Mouse (Mus musculus) neural tube, embryonic 13.5 days (tissue): Measurements from ENCODE around the gene Dlg2. TPM values are rescaled to one million over a fixed set of nuclear protein-coding genes. Genes with fewer than 3 reads are reported as not detected.
A peak's percentile ranks its signal among the peaks of the same experiment; 100 is the strongest.

Source experiments
- ATAC-seq: fragments of 200-750 bp; cut with Nextera tagmentation; 2 replicates; pipeline ENCODE4 v1.8.0; 2017; ENCODE audit warnings: low read depth, mild to moderate bottlenecking, moderate TSS enrichment, moderate library complexity
- H3K27ac ChIP-seq: fragments of 300-500 bp; sonication (generic); replicated peaks from 2 replicates; pipeline ENCODE4 v1.5.1; 2015; ENCODE audit warnings: moderate library complexity, mild to moderate bottlenecking, inconsistent platforms
- H3K27me3 ChIP-seq: fragments of 300-500 bp; sonication (generic); 2 replicates; pipeline ENCODE4 v1.6.1; 2015; ENCODE audit warnings: mild to moderate bottlenecking, inconsistent platforms
- H3K36me3 ChIP-seq: fragments of 300-500 bp; sonication (generic); 2 replicates; pipeline ENCODE4 v1.6.1; 2015; ENCODE audit warnings: mild to moderate bottlenecking, inconsistent platforms
- H3K4me1 ChIP-seq: fragments of 300-500 bp; sonication (generic); replicated peaks from 2 replicates; pipeline ENCODE4 v1.6.1; 2015; ENCODE audit warnings: inconsistent platforms
- H3K4me2 ChIP-seq: fragments of 300-500 bp; sonication (generic); 2 replicates; pipeline ENCODE4 v1.6.1; 2015; ENCODE audit warnings: inconsistent platforms, mild to moderate bottlenecking, moderate library complexity
- H3K4me3 ChIP-seq: fragments of 300-500 bp; sonication (generic); 2 replicates; pipeline ENCODE4 v1.5.1; 2015; ENCODE audit warnings: mild to moderate bottlenecking, inconsistent platforms
- H3K9ac ChIP-seq: fragments of 300-500 bp; sonication (generic); 2 replicates; pipeline ENCODE4 v1.6.1; 2015; ENCODE audit warnings: moderate library complexity, mild to moderate bottlenecking, inconsistent platforms
- H3K9me3 ChIP-seq: fragments of 300-500 bp; sonication (generic); 2 replicates; pipeline ENCODE4 v1.6.1; 2016; ENCODE audit warnings: inconsistent platforms
- WGBS: fragments of 180-500 bp; shearing (Covaris S2); methylation state at CpG from one replicate; pipeline ENCODE4 v1.1.7; 2015; 5-methylcytosine and 5-hydroxymethylcytosine counted together
- polyA plus RNA-seq: library from polyadenylated mRNA; unstranded; fragments of >200 nt; fragmentation: Nextera tagmentation; extraction: Ambion mirVana; gene quantifications from 2 replicates; pipeline ENCODE4 v1.2.1, GENCODE M21; 2015

Dlg2 gene
- polyA plus RNA-seq, 1 experiment from 2014 or later, result 13.9 TPM

DNA sequence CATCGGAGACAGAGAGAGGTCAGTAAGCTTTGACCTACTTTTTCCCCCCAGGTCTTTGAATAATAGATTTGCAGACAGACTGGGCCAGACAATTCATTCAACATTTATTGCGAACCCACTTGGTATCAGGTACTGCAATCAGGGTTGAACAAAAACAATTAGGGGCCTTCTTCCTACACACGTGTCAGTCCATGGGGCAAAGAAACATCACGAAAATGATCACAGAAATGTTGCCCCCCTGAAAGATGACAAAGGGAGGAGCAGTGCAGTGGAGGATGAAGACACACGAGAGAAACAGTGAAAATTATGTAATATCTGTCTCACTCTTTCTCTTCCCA is 966.9 kb downstream of the Dlg2 start:
- ATAC-seq, result peak; percentile 72
- H3K27ac ChIP-seq, result peak overlapping the region; percentile 74
- no peaks in the 10 kb centered on the region for H3K9me3 ChIP-seq
- 50% methylated on average over 5 of the region's 5 CpGs for WGBS
- no peaks in the 10 kb centered on the region for H3K36me3 ChIP-seq
- no peaks in the 10 kb centered on the region for H3K27me3 ChIP-seq
- H3K4me3 ChIP-seq, result no peak overlapping the region
- no peak overlapping the region for H3K4me2 ChIP-seq
- H3K4me1 ChIP-seq, result peaks cover 18% of the 10 kb centered on the region
- H3K9ac ChIP-seq, result 0 out of 2 replicates have a peak overlapping the region, but pooled peaks have one; percentile 3

DNA sequence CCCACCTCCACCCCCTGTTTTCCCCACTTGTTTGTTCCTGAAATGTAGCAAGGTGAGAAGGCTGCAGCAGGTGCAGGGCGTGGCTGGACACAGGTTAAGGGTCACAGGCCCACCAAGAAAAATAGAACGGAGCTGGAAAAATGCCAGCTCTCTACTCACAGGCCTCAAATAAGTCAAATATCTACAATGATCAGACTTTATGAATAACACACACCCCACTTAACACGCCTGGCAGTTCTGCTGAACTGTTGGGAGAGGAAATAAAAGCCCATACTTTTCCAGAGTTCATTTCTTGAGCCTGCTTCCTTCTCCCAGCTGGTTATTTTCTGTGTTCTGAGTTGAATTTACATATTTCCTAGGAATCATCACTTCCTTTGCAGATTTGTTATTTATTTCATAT is 967.4 kb downstream of the Dlg2 start:
- H3K27ac ChIP-seq, result no peak overlapping the region; the same call in 1 of the 2 replicates

DNA sequence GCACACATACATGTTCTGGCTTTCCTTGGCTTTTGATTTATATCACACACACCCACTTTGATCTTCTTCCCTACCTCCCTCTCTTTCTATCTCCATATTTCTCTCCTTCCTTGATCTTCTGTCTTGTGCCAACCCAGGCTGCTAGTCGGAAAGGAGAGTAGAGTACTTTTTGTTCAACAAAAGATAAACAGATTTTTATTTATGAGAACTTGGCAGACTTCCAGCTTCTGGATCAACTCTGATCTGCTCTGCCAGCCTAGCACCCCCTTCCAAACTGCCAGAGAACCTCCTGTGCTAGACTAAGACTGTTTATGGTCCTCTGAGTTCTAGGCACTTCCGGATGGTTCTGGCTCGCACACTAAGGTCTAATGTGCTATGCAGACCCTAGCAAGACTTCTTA is 968.3 kb downstream of the Dlg2 start:
- H3K4me1 ChIP-seq, result peaks cover 18% of the 10 kb centered on the region
- H3K36me3 ChIP-seq, result no peaks in the 10 kb centered on the region
- H3K27me3 ChIP-seq, result no peaks in the 10 kb centered on the region
- H3K4me2 ChIP-seq, result no peak overlapping the region
- no peak overlapping the region for H3K4me3 ChIP-seq
- H3K9ac ChIP-seq, result no peak overlapping the region
- WGBS, result 67% methylated on average over 3 of the region's 3 CpGs
- no peak for ATAC-seq
- no peaks in the 10 kb centered on the region for H3K9me3 ChIP-seq
- H3K27ac ChIP-seq, result no peak overlapping the region

More for the DNA sequence above, 967.4 kb downstream of the Dlg2 start:
- ATAC-seq, result no peak
- H3K4me1 ChIP-seq, result peaks cover 18% of the 10 kb centered on the region
- H3K9ac ChIP-seq, result no peak overlapping the region
- no peaks in the 10 kb centered on the region for H3K9me3 ChIP-seq
- no peaks in the 10 kb centered on the region for H3K36me3 ChIP-seq
- 88% methylated on average over 3 of the region's 3 CpGs for WGBS
- H3K4me2 ChIP-seq, result no peak overlapping the region
- no peaks in the 10 kb centered on the region for H3K27me3 ChIP-seq
- H3K4me3 ChIP-seq, result no peak overlapping the region

- H3K4me3 ChIP-seq, result no peak overlapping the region
- no peak for ATAC-seq
- no peaks in the 10 kb centered on the region for H3K27me3 ChIP-seq
- no peak overlapping the region for H3K27ac ChIP-seq
- no peak overlapping the region for H3K9ac ChIP-seq
- no peaks in the 10 kb centered on the region for H3K36me3 ChIP-seq
- H3K9me3 ChIP-seq, result no peaks in the 10 kb centered on the region
- no peak overlapping the region for H3K4me2 ChIP-seq
- peaks cover 7% of the 10 kb centered on the region; the same call in 1 of the 2 replicates for H3K4me1 ChIP-seq
- 17% methylated on average over 1 of the region's 1 CpGs for WGBS
Observed at GRCm38 (mm10) chr7:91456796-91457195, 980.3 kb downstream of the Dlg2 start.

DNA sequence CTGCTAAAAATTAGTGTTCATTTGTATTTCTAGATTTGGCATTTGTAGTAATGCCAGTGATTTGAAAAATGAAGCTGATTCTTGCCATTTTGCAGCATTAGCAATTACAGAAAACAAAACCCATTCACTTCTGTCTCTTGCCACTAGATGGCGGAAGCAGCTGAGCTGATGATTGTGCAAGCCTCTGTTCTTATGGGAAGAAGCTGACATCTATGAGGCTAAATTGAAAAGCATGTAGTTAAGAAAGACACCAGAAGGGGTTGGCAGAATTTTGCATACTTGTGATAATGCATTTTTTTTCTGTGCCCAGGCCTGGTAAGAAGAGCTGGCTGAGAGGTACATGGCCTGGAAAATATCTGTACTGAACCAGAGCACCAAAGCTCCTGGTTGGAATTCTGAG is 980.7 kb downstream of the Dlg2 start:
- 2% methylated on average over 1 of the region's 1 CpGs for WGBS
- Histone ChIP-seq H3K27ac (no peak overlapping the region), H3K27me3 (no peaks in the 10 kb centered on the region), H3K4me3 (no peak overlapping the region), H3K36me3 (no peaks in the 10 kb centered on the region), H3K4me2 (no peak overlapping the region), H3K4me1 (peaks cover 7% of the 10 kb centered on the region; the same call in 1 of the 2 replicates), H3K9ac (no peak overlapping the region), H3K9me3 (no peaks in the 10 kb centered on the region)
- peak; percentile 76; the same call in 1 of the 2 replicates for ATAC-seq

DNA sequence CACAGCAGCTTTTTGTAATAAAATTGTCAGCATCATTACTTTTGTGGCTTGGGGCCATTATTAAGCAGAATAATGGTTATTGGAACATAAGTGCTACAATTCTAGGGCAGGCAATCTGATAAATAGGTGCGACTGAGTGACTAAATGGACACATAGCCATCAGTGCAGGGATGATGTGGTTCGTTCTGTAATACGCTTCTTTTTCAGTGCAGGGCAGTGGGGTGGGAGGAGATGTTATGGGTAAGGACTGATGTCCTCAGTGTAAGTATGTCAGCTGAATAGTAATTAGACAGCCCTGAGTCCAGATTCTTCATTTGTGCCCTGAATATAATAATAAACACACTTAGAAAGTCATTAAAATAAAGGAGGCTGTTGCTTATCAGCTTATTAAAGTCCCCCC is 984.9 kb downstream of the Dlg2 start:
- WGBS, result 53% methylated on average over 3 of the region's 3 CpGs
- Histone ChIP-seq H3K36me3 (no peaks in the 10 kb centered on the region), H3K27ac (peak overlapping the region; percentile 54), H3K9me3 (no peaks in the 10 kb centered on the region), H3K4me2 (no peak overlapping the region), H3K4me3 (no peak overlapping the region), H3K27me3 (no peaks in the 10 kb centered on the region), H3K4me1 (peaks cover 6% of the 10 kb centered on the region; the same call in 1 of the 2 replicates), H3K9ac (no peak overlapping the region)
- ATAC-seq, result 0 out of 2 replicates have a peak, but pooled peaks have one; percentile 62

DNA sequence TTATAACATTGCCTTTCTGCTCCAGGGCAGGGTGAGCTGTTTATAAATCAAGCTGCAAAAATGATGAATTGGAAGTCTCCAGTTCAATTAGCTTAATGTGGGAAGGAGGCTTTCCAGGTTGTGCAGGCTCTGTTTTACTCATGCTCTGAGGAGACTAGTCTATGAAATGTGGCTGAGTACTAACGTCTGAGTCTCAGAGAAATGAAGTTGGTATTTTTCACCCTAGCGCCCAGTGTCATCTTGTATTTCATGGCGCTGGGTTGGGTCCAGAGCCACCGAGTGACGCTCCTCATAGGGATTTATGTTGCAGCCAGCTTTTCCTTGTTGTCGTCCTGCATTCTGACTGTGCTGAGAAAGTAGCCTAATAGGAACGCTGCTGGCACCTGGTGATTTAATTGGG is 986.8 kb downstream of the Dlg2 start:
- Histone ChIP-seq H3K4me1 (peaks cover 6% of the 10 kb centered on the region; the same call in 1 of the 2 replicates), H3K9me3 (no peaks in the 10 kb centered on the region), H3K9ac (no peak overlapping the region), H3K27me3 (no peaks in the 10 kb centered on the region), H3K4me2 (no peak overlapping the region), H3K36me3 (no peaks in the 10 kb centered on the region), H3K27ac (0 out of 2 replicates have a peak overlapping the region, but pooled peaks have one; percentile 29), H3K4me3 (no peak overlapping the region)
- 0 out of 2 replicates have a peak, but pooled peaks have one; percentile 50 for ATAC-seq
- WGBS, result 42% methylated on average over 7 of the region's 7 CpGs

GRCm38 (mm10) chr7:91467061-91467460 is 990.6 kb downstream of the Dlg2 start:
- 83% methylated on average over 3 of the region's 3 CpGs for WGBS
- H3K4me3 ChIP-seq, result no peak overlapping the region

GRCm38 (mm10) chr7:91479145-91479544 is 1002.7 kb downstream of the Dlg2 start:
- Histone ChIP-seq H3K4me1 (no peaks in the 10 kb centered on the region), H3K27me3 (no peaks in the 10 kb centered on the region), H3K27ac (no peak overlapping the region), H3K4me2 (no peak overlapping the region), H3K9me3 (no peaks in the 10 kb centered on the region), H3K4me3 (no peak overlapping the region), H3K36me3 (no peaks in the 10 kb centered on the region), H3K9ac (no peak overlapping the region)
- no peak for ATAC-seq
- 76% methylated on average over 3 of the region's 3 CpGs for WGBS

More at GRCm38 (mm10) chr7:91467061-91467460, 990.6 kb downstream of the Dlg2 start:
- no peak overlapping the region for H3K9ac ChIP-seq
- peaks cover 3% of the 10 kb centered on the region; the same call in 1 of the 2 replicates for H3K4me1 ChIP-seq
- no peaks in the 10 kb centered on the region for H3K27me3 ChIP-seq
- H3K36me3 ChIP-seq, result no peaks in the 10 kb centered on the region
- no peaks in the 10 kb centered on the region for H3K9me3 ChIP-seq
- ATAC-seq, result no peak
- H3K4me2 ChIP-seq, result no peak overlapping the region
- H3K27ac ChIP-seq, result no peak overlapping the region

GRCm38 (mm10) chr7:91481574-91482197 is 1005.2 kb downstream of the Dlg2 start:
- Histone ChIP-seq H3K27me3 (no peaks in the 10 kb centered on the region), H3K4me1 (no peaks in the 10 kb centered on the region), H3K36me3 (no peaks in the 10 kb centered on the region), H3K9ac (no peak overlapping the region), H3K4me3 (no peak overlapping the region), H3K4me2 (no peak overlapping the region), H3K9me3 (no peaks in the 10 kb centered on the region), H3K27ac (no peak overlapping the region)
- 64% methylated on average over 1 of the region's 1 CpGs for WGBS
- ATAC-seq, result peak; percentile 90

- no peak overlapping the region for H3K27ac ChIP-seq
- H3K36me3 ChIP-seq, result no peaks in the 10 kb centered on the region
- no peak overlapping the region for H3K9ac ChIP-seq
- no peaks in the 10 kb centered on the region for H3K4me1 ChIP-seq
- no peak for ATAC-seq
- H3K27me3 ChIP-seq, result no peaks in the 10 kb centered on the region
- H3K4me3 ChIP-seq, result no peak overlapping the region
- H3K4me2 ChIP-seq, result no peak overlapping the region
- no peaks in the 10 kb centered on the region for H3K9me3 ChIP-seq
- 41% methylated on average over 3 of the region's 3 CpGs for WGBS
Observed at GRCm38 (mm10) chr7:91493234-91493633, 1016.8 kb downstream of the Dlg2 start.

GRCm38 (mm10) chr7:91495526-91495925 is 1019.1 kb downstream of the Dlg2 start:
- H3K9ac ChIP-seq, result no peak overlapping the region
- no peaks in the 10 kb centered on the region for H3K27me3 ChIP-seq
- no peak overlapping the region for H3K4me2 ChIP-seq
- H3K4me3 ChIP-seq, result no peak overlapping the region
- no peaks in the 10 kb centered on the region for H3K9me3 ChIP-seq
- H3K27ac ChIP-seq, result no peak overlapping the region
- no peaks in the 10 kb centered on the region for H3K4me1 ChIP-seq
- 71% methylated on average over 5 of the region's 5 CpGs for WGBS
- no peak for ATAC-seq
- no peaks in the 10 kb centered on the region for H3K36me3 ChIP-seq

GRCm38 (mm10) chr7:91511119-91511518 is 1034.6 kb downstream of the Dlg2 start:
- H3K9me3 ChIP-seq, result no peaks in the 10 kb centered on the region
- peak; percentile 65; the same call in 1 of the 2 replicates for ATAC-seq
- no peak overlapping the region for H3K27ac ChIP-seq
- H3K4me3 ChIP-seq, result no peak overlapping the region
- H3K9ac ChIP-seq, result no peak overlapping the region
- WGBS, result 65% methylated on average over 1 of the region's 1 CpGs
- no peaks in the 10 kb centered on the region for H3K4me1 ChIP-seq
- H3K27me3 ChIP-seq, result no peaks in the 10 kb centered on the region
- no peak overlapping the region for H3K4me2 ChIP-seq
- H3K36me3 ChIP-seq, result no peaks in the 10 kb centered on the region
